Mouse (Mus musculus) ovary, postnatal 10 days (tissue): ENCODE data around the gene Pdlim4.

Source experiments
- DNase-seq: peaks from one replicate; pipeline ENCODE4 v3.0.0; 2022; ENCODE audit warnings: low spot score

Gene Pdlim4

GRCm38 (mm10) chr11:54091726-54092125, 22.9 kb upstream of the Pdlim4 start:
- no peak for DNase-seq

- no peak for DNase-seq
Observed at GRCm38 (mm10) chr11:54090091-54090879, 21.5 kb upstream of the Pdlim4 start.

- DNase-seq: peak; percentile 75
Observed at GRCm38 (mm10) chr11:54088947-54089317, 20.1 kb upstream of the Pdlim4 start.

- no peak for DNase-seq
Observed at GRCm38 (mm10) chr11:54088253-54088946, 19.6 kb upstream of the Pdlim4 start.

GRCm38 (mm10) chr11:54085816-54086215, 17.0 kb upstream of the Pdlim4 start:
- no peak for DNase-seq

GRCm38 (mm10) chr11:54084976-54085375, 16.2 kb upstream of the Pdlim4 start:
- no peak for DNase-seq

GRCm38 (mm10) chr11:54082725-54083124, 13.9 kb upstream of the Pdlim4 start:
- DNase-seq: no peak

- DNase-seq: no peak
Observed at GRCm38 (mm10) chr11:54080435-54080834, 11.6 kb upstream of the Pdlim4 start.

GRCm38 (mm10) chr11:54076101-54076500, 7.3 kb upstream of the Pdlim4 start:
- no peak for DNase-seq

- DNase-seq: no peak
Observed at GRCm38 (mm10) chr11:54075353-54075752, 6.5 kb upstream of the Pdlim4 start.

GRCm38 (mm10) chr11:54073291-54073690, 4.5 kb upstream of the Pdlim4 start:
- DNase-seq: no peak

GRCm38 (mm10) chr11:54071726-54072445, 3.1 kb upstream of the Pdlim4 start:
- DNase-seq: no peak

GRCm38 (mm10) chr11:54067996-54068519, 756 bp downstream of the Pdlim4 start:
- no peak for DNase-seq

- no peak for DNase-seq
Observed at GRCm38 (mm10) chr11:54067318-54067995, 1.4 kb downstream of the Pdlim4 start.

- DNase-seq: no peak
Observed at GRCm38 (mm10) chr11:54066400-54066799, 2.4 kb downstream of the Pdlim4 start.

GRCm38 (mm10) chr11:54065915-54066178, 3.0 kb downstream of the Pdlim4 start:
- no peak for DNase-seq

- no peak for DNase-seq
Observed at GRCm38 (mm10) chr11:54065106-54065914, 3.5 kb downstream of the Pdlim4 start.

GRCm38 (mm10) chr11:54064412-54064978, 4.3 kb downstream of the Pdlim4 start:
- no peak for DNase-seq

GRCm38 (mm10) chr11:54063472-54063775, 5.4 kb downstream of the Pdlim4 start:
- DNase-seq: no peak

- no peak for DNase-seq
Observed at GRCm38 (mm10) chr11:54062753-54063471, 5.9 kb downstream of the Pdlim4 start.
